Mouse (Mus musculus) embryonic fibroblast, embryonic 13.5 days (primary cell): ENCODE results near the gene Adgrb3.

ENCODE experiments used
- CTCF ChIP-seq: IDR thresholded peaks from 2 replicates; pipeline ENCODE4 v1.5.1; 2011; ENCODE audit warnings: mild to moderate bottlenecking, control low read depth, low read length, moderate library complexity, borderline replicate concordance; ENCODE audit not compliant: insufficient read depth
- POLR2A ChIP-seq: IDR thresholded peaks from 2 replicates; pipeline ENCODE4 v1.6.1; 2011; ENCODE audit warnings: low read depth, mild to moderate bottlenecking, control low read depth, low read length, moderate library complexity

- TF ChIP-seq CTCF (no peak), POLR2A (no peak)
Observed at GRCm38 (mm10) chr1:25107500-25108101, 721.9 kb downstream of the Adgrb3 start.
